In genomic region chr3:9400886-9401221, GRCm38 (mm10) we compare ENCODE assay signal across 9 mouse cellular contexts.
DNase-seq lines count a peak whose midpoint lies in the region; ATAC-seq and TF ChIP-seq lines count a peak whose summit lies in the region.
"Had no signal": no experiment of that assay in that cellular context is flagged by ENCODE, and none has a peak within 500 bp of the region (broad histone marks: within the 10 kb centered on the region; RNA-seq: fewer than 3 reads in every experiment).

No protein-coding gene starts in this region.

- WGBS in heart, postnatal 0 days: 20% methylated on average over 3 of the region's 3 CpGs
- WGBS in midbrain, embryonic 15.5 days: 72% methylated on average over 3 of the region's 3 CpGs
- WGBS in midbrain, embryonic 10.5 days: 82% methylated on average over 3 of the region's 3 CpGs

- H3K9me3 ChIP-seq in heart, postnatal 0 days (replicated peaks; ENCODE audit: control insufficient read depth, low read length): no peaks in the 10 kb centered on the region
- no peaks in the 10 kb centered on the region for H3K9me3 ChIP-seq in midbrain, embryonic 15.5 days
- no peaks in the 10 kb centered on the region for H3K9me3 ChIP-seq in midbrain, embryonic 10.5 days (replicated peaks)

- H3K4me3 ChIP-seq in heart, postnatal 0 days (ENCODE audit: low read depth, low read length): no peak overlapping the region
- H3K4me3 ChIP-seq in midbrain, embryonic 15.5 days: no peak overlapping the region
- H3K4me3 ChIP-seq in midbrain, embryonic 10.5 days: no peak overlapping the region

- DNase-seq in heart, postnatal 0 days (ENCODE audit: low spot score): no peak
- DNase-seq in heart, postnatal 4 days: no peak
- no peak for DNase-seq in midbrain, embryonic 10.5 days (ENCODE audit: low spot score)
- peak; percentile 24 to 37 for DNase-seq in thymus, postnatal 36 days
- DNase-seq in ovary, postnatal 14 days (ENCODE audit: low spot score): no peak

- no peak for TF ChIP-seq EP300 in heart, postnatal 0 days (IDR thresholded peaks at IDR 0.05; ENCODE audit: low read depth)

- H3K4me1 ChIP-seq in heart, postnatal 0 days (ENCODE audit: control insufficient read depth, insufficient read depth): peaks cover 19% of the 10 kb centered on the region
- peaks cover 25% of the 10 kb centered on the region for H3K4me1 ChIP-seq in midbrain, embryonic 15.5 days
- H3K4me1 ChIP-seq in midbrain, embryonic 10.5 days: peaks cover 28% of the 10 kb centered on the region

- no peak overlapping the region for H3K9ac ChIP-seq in heart, postnatal 0 days (replicated peaks; ENCODE audit: low read depth, low read length)
- H3K9ac ChIP-seq in midbrain, embryonic 15.5 days: no peak overlapping the region

- peak overlapping the region; percentile 71 for H3K27ac ChIP-seq in heart, postnatal 0 days (ENCODE audit: low read depth)
- no peak overlapping the region for H3K27ac ChIP-seq in midbrain, embryonic 15.5 days
- H3K27ac ChIP-seq in midbrain, embryonic 10.5 days (replicated peaks): no peak overlapping the region
- H3K27ac ChIP-seq: hindbrain, postnatal 0 days; macrophage had no signal

- 0 out of 2 replicates have a peak overlapping the region, but pooled peaks have one; percentile 8 for H3K4me2 ChIP-seq in heart, postnatal 0 days (ENCODE audit: low read depth, low read length)
- H3K4me2 ChIP-seq in midbrain, embryonic 15.5 days: no peak overlapping the region

- no peak for TF ChIP-seq CTCF in heart, postnatal 0 days (IDR thresholded peaks at IDR 0.05; ENCODE audit: low read depth)

- ATAC-seq in heart, postnatal 0 days (ENCODE audit: insufficient read depth, low read depth): no peak
- peak; percentile 5; the same call in 1 of the 2 replicates for ATAC-seq in midbrain, embryonic 15.5 days (replicated peaks)
- ATAC-seq in megakaryocyte, adult 5-6 weeks (ENCODE audit: poor library complexity, severe bottlenecking): 0 out of 2 replicates have a peak, but pooled peaks have one; percentile 23

- no peaks in the 10 kb centered on the region for H3K36me3 ChIP-seq in heart, postnatal 0 days (replicated peaks; ENCODE audit: control insufficient read depth, insufficient read depth, low read length)
- no peaks in the 10 kb centered on the region for H3K36me3 ChIP-seq in midbrain, embryonic 15.5 days (replicated peaks)
- H3K36me3 ChIP-seq in midbrain, embryonic 10.5 days: no peaks in the 10 kb centered on the region

- no peaks in the 10 kb centered on the region for H3K27me3 ChIP-seq in heart, postnatal 0 days (ENCODE audit: control insufficient read depth, insufficient read depth, low read length)
- H3K27me3 ChIP-seq in midbrain, embryonic 15.5 days (replicated peaks): no peaks in the 10 kb centered on the region
- no peaks in the 10 kb centered on the region for H3K27me3 ChIP-seq in midbrain, embryonic 10.5 days (ENCODE audit: low read depth, poor library complexity, severe bottlenecking)

Comparison
In these comparisons a context has a peak if more than half of its experiments do, and no peak if none do; other contexts are left out.
1. DNase-seq: peak in thymus, postnatal 36 days (2 of 2); none in heart, postnatal 0 days (single experiment), heart, postnatal 4 days (single experiment), midbrain, embryonic 10.5 days (single experiment) and ovary, postnatal 14 days (single experiment).